Mouse (Mus musculus): ENCODE results near the gene Rin1.

DNA sequence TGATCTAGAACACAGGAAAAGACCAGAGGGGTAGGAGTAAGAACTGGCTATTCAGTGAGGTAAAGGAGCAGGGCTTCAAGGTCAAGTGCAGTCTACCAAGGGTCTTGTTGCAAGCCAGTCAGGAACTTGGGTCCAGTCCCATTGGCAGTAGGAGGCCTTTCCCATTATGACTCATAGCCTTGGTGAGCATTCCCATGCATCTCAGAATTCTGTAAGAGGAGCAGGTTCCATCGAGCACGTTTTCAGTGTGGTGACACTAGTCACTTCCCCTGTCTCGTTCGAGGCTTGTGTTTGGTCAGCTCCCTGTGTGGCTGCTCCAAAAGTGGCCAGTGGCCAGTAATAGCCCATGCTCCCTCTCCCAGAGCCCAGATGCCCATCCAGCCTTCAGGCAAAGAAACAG lies 4.8 kb upstream of the Rin1 start:
- TF ChIP-seq EP300 (IDR thresholded peaks at IDR 0.05; ENCODE audit: low read depth) (no peak), CTCF (IDR thresholded peaks at IDR 0.05; ENCODE audit: low read depth) (no peak)

All from liver, postnatal 0 days (tissue).